Mouse (Mus musculus): Measurements from ENCODE around the gene Usp7. TPM values are rescaled to one million over a fixed set of nuclear protein-coding genes. Genes with fewer than 3 reads are reported as not detected.

Gene Usp7
- polyA plus RNA-seq, 1 experiment from 2014 or later = 26.5 TPM

- H3K4me1 ChIP-seq (replicated peaks) = peaks cover 85% of the 10 kb centered on the region
- peak overlapping the region; percentile 97 for H3K27ac ChIP-seq
Observed at GRCm38 (mm10) chr16:8751555-8752235, 40.4 kb downstream of the Usp7 start.

GRCm38 (mm10) chr16:8748904-8749303 lies 43.2 kb downstream of the Usp7 start:
- Histone ChIP-seq H3K27me3 (no peaks in the 10 kb centered on the region), H3K27ac (peak overlapping the region; percentile 97), H3K4me3 (replicated peaks) (no peak overlapping the region), H3K4me2 (no peak overlapping the region; the same call in 1 of the 2 replicates), H3K4me1 (replicated peaks) (peaks cover 97% of the 10 kb centered on the region), H3K9me3 (replicated peaks) (0 out of 2 replicates have a peak, but pooled peaks cover 3% of the 10 kb centered on the region), H3K36me3 (no peaks in the 10 kb centered on the region), H3K9ac (no peak overlapping the region)
- WGBS (ENCODE audit: insufficient replicate concordance) = 78% methylated on average over 8 of the region's 8 CpGs
- DNase-seq = no peak
- ATAC-seq (ENCODE audit: low read depth) = no peak

More at GRCm38 (mm10) chr16:8751555-8752235, 40.4 kb downstream of the Usp7 start:
- Histone ChIP-seq H3K27me3 (no peaks in the 10 kb centered on the region), H3K36me3 (no peaks in the 10 kb centered on the region), H3K9me3 (replicated peaks) (0 out of 2 replicates have a peak, but pooled peaks cover 3% of the 10 kb centered on the region), H3K4me2 (peak overlapping the region; percentile 64), H3K4me3 (replicated peaks) (peak overlapping the region; percentile 13), H3K9ac (peak overlapping the region; percentile 67)
- WGBS (ENCODE audit: insufficient replicate concordance) = 29% methylated on average over 5 of the region's 5 CpGs
- ATAC-seq (ENCODE audit: low read depth) = peak; percentile 92
- peak; percentile 67 for DNase-seq

DNA sequence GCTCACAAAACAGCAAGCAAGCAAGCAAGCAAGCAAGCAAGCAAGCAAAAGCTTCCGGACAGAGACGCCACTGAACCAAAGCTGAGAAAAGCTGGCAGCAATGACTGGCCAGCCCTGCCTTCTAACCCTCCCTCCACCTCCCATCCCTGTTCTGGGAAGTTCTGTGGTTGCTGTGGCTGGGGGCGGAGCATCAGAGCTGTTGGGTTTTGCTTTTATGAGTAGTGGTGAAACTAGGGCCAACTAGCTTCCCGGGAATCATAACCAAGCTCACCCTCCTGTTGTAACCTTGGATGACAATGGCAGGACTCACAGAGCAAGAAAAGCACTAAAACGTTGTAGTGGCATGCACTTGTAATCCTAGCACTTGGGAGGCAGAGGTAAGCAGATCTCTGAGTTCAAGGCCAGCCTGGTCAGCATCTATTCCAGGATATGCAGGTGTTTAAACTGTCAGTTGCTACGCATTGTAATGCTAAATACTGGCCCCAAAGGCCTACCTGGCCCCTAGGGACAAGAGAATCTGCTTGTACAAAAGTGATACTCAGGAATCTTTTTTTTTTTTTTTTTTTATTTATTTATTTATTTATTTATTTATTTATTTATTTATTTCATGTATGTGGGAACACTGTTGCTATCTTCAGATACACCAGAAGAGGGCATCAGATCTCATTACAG lies 43.8 kb downstream of the Usp7 start:
- no peak overlapping the region for H3K4me3 ChIP-seq (replicated peaks)
- H3K27me3 ChIP-seq = no peaks in the 10 kb centered on the region
- 0 out of 2 replicates have a peak, but pooled peaks cover 3% of the 10 kb centered on the region for H3K9me3 ChIP-seq (replicated peaks)
- H3K4me2 ChIP-seq = peak overlapping the region; percentile 47
- H3K36me3 ChIP-seq = no peaks in the 10 kb centered on the region
- WGBS (ENCODE audit: insufficient replicate concordance) = 42% methylated on average over 6 of the region's 6 CpGs
- ATAC-seq (ENCODE audit: low read depth) (peak; percentile 17; the same call in 1 of the 2 replicates), DNase-seq (no peak)
- H3K4me1 ChIP-seq (replicated peaks) = peaks cover 98% of the 10 kb centered on the region
- H3K27ac ChIP-seq = peak overlapping the region; percentile 97
- H3K9ac ChIP-seq = peak overlapping the region; percentile 66

DNA sequence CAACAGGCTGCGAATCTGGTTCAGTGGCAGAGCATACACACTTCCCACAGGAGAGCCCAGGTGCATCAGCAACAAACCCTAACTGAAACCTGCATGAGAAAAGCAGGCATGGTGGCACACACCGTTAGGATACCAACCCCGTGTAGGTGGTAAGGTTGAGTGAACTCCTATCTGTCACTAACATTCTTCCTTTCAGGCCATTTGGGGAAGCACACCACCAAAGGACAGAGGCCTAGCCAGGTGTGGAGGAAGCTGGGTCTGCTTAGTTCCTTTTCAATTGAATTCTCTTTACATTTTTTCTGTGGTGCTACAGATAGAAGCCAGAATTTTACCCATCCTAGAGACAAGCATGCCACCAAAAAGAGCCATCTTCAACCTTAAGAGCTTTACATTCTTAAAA lies 44.3 kb downstream of the Usp7 start:
- Histone ChIP-seq H3K36me3 (no peaks in the 10 kb centered on the region), H3K27ac (peak overlapping the region; percentile 97), H3K4me2 (peak overlapping the region; percentile 47), H3K27me3 (no peaks in the 10 kb centered on the region), H3K4me3 (replicated peaks) (no peak overlapping the region), H3K4me1 (replicated peaks) (peaks cover 98% of the 10 kb centered on the region), H3K9me3 (replicated peaks) (0 out of 2 replicates have a peak, but pooled peaks cover 2% of the 10 kb centered on the region), H3K9ac (peak overlapping the region; percentile 66)
- WGBS (ENCODE audit: insufficient replicate concordance) = 28% methylated on average over 3 of the region's 3 CpGs
- no peak for DNase-seq
- ATAC-seq (ENCODE audit: low read depth) = no peak

GRCm38 (mm10) chr16:8746509-8746908 lies 45.6 kb downstream of the Usp7 start:
- DNase-seq = peak; percentile 76
- peak; percentile 81 for ATAC-seq (ENCODE audit: low read depth)
- Histone ChIP-seq H3K9ac (peak overlapping the region; percentile 68), H3K36me3 (no peaks in the 10 kb centered on the region), H3K4me2 (peak overlapping the region; percentile 56), H3K9me3 (replicated peaks) (no peaks in the 10 kb centered on the region), H3K27ac (peak overlapping the region; percentile 97), H3K4me1 (replicated peaks) (peaks cover 95% of the 10 kb centered on the region), H3K4me3 (replicated peaks) (no peak overlapping the region; the same call in 1 of the 2 replicates), H3K27me3 (no peaks in the 10 kb centered on the region)
- 11% methylated on average over 2 of the region's 2 CpGs for WGBS (ENCODE audit: insufficient replicate concordance)

GRCm38 (mm10) chr16:8745751-8746150 lies 46.4 kb downstream of the Usp7 start:
- Histone ChIP-seq H3K36me3 (no peaks in the 10 kb centered on the region), H3K9me3 (replicated peaks) (no peaks in the 10 kb centered on the region), H3K27me3 (no peaks in the 10 kb centered on the region), H3K9ac (peak overlapping the region; percentile 68), H3K4me1 (replicated peaks) (peaks cover 94% of the 10 kb centered on the region), H3K4me2 (peak overlapping the region; percentile 56), H3K27ac (peak overlapping the region; percentile 97), H3K4me3 (replicated peaks) (no peak overlapping the region)
- ATAC-seq (ENCODE audit: low read depth) (no peak), DNase-seq (no peak)
- 91% methylated on average over 2 of the region's 2 CpGs for WGBS (ENCODE audit: insufficient replicate concordance)

- DNase-seq = no peak
- Histone ChIP-seq H3K9ac (peak overlapping the region; percentile 57), H3K9me3 (replicated peaks) (no peaks in the 10 kb centered on the region), H3K27me3 (no peaks in the 10 kb centered on the region), H3K4me2 (peak overlapping the region; percentile 28), H3K27ac (peak overlapping the region; percentile 97), H3K4me1 (replicated peaks) (peaks cover 88% of the 10 kb centered on the region), H3K4me3 (replicated peaks) (no peak overlapping the region), H3K36me3 (no peaks in the 10 kb centered on the region)
- WGBS (ENCODE audit: insufficient replicate concordance) = 48% methylated on average over 3 of the region's 3 CpGs
- peak; percentile 67 for ATAC-seq (ENCODE audit: low read depth)
Observed at GRCm38 (mm10) chr16:8743989-8744388, 48.1 kb downstream of the Usp7 start.

DNA sequence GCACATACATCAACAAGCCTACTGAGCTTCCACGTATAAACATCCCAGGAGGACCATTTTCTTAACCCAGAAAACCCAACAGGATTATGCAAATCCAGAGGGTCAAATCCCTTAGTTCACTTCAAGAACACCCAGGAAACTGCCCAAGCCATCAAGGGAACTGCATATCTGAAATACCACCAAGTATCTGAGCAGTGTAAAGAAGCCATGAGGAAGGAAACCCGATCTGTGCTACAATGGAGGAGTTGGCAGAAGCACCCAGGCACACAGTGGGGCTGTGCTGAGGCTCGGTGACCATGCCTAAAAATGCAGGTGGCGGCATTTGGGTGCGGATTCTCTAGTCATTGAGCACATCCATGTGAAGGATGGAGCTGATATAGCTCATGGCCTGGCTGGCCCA lies 50.4 kb downstream of the Usp7 start:
- H3K36me3 ChIP-seq = no peaks in the 10 kb centered on the region
- no peak overlapping the region for H3K9ac ChIP-seq
- no peak for DNase-seq
- no peak overlapping the region for H3K4me3 ChIP-seq (replicated peaks)
- H3K4me1 ChIP-seq (replicated peaks) = peaks cover 66% of the 10 kb centered on the region
- WGBS (ENCODE audit: insufficient replicate concordance) = 75% methylated on average over 5 of the region's 5 CpGs
- peak overlapping the region; percentile 63 for H3K27ac ChIP-seq
- no peak for ATAC-seq (ENCODE audit: low read depth)
- no peak overlapping the region for H3K4me2 ChIP-seq
- no peaks in the 10 kb centered on the region for H3K27me3 ChIP-seq
- no peaks in the 10 kb centered on the region for H3K9me3 ChIP-seq (replicated peaks)

GRCm38 (mm10) chr16:8741110-8741509 lies 51.0 kb downstream of the Usp7 start:
- peaks cover 64% of the 10 kb centered on the region for H3K4me1 ChIP-seq (replicated peaks)
- no peak overlapping the region for H3K9ac ChIP-seq
- ATAC-seq (ENCODE audit: low read depth) = 0 out of 2 replicates have a peak, but pooled peaks have one; percentile 19
- no peaks in the 10 kb centered on the region for H3K36me3 ChIP-seq
- no peak overlapping the region for H3K4me2 ChIP-seq
- H3K4me3 ChIP-seq (replicated peaks) = no peak overlapping the region
- 26% methylated on average over 1 of the region's 1 CpGs for WGBS (ENCODE audit: insufficient replicate concordance)
- H3K27me3 ChIP-seq = no peaks in the 10 kb centered on the region
- DNase-seq = no peak
- no peaks in the 10 kb centered on the region for H3K9me3 ChIP-seq (replicated peaks)
- H3K27ac ChIP-seq = peak overlapping the region; percentile 63

DNA sequence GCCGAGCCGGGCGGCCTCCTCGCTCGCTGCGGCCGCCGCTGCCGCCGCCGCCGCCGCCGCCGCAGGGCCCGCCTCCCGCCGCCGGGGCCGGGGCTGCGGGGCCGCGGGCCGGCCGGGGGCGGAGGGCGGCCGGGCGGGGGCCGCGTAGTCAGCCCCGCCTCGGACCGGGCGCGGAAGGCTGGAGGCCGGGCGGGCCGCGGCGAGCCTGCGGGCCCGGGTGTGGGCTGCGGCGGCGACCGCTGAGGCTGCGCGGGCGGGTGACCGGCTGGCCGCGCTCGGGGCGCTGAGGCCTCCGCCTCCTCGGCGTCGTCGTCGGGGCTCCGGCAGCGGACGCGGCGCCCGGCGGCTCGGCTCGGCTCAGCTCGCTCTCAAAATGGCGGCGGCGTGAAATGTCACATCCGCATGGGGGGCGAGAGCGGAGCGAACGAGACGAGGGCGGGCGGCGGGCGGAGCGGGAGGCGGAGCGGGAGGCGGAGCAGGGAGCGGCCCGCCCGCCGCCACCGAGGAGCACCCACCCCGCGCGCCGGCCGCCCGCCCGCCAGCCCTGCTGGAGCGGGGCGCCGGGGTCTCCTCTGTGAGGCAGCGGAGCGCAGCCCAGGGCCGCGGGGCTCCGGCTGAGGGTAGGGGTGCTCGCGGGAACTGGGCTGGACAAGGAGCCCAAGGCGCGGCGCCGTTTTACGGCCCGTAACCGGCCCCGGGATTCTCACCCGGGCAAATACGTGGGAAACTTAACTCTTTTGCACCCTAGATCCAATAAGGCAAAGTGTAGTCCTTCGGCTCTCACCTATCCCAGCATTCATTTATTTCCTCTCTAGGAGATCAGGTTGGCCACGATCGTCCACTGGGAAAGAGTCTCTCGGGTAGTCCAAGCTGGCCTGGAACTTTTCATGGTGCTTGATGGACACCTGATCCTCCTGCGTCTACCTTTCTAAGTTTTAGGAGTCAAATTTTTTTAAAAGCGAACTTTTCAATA lies 53.3 kb downstream of the Usp7 start:
- DNase-seq (peak; percentile 82), ATAC-seq (ENCODE audit: low read depth) (peak; percentile 89)
- peak overlapping the region; percentile 83 for H3K4me2 ChIP-seq
- peak overlapping the region; percentile 96 for H3K27ac ChIP-seq
- peak overlapping the region; percentile 100 for H3K9ac ChIP-seq
- 2% methylated on average over 92 of the region's 126 CpGs for WGBS (ENCODE audit: insufficient replicate concordance)
- no peaks in the 10 kb centered on the region for H3K9me3 ChIP-seq (replicated peaks)
- H3K27me3 ChIP-seq = no peaks in the 10 kb centered on the region
- H3K36me3 ChIP-seq = peaks cover 20% of the 10 kb centered on the region
- peak overlapping the region; percentile 99 for H3K4me3 ChIP-seq (replicated peaks)
- peaks cover 64% of the 10 kb centered on the region for H3K4me1 ChIP-seq (replicated peaks)

Data from liver, embryonic 13.5 days (tissue).